Mouse (Mus musculus): ENCODE results near the gene Hadhb. TPM values are rescaled to one million over a fixed set of nuclear protein-coding genes. Genes with fewer than 3 reads are reported as not detected.

Gene Hadhb
- total and polyA plus RNA-seq, 3 experiments, result 69.5 to 118 (median 78.3) TPM

DNA sequence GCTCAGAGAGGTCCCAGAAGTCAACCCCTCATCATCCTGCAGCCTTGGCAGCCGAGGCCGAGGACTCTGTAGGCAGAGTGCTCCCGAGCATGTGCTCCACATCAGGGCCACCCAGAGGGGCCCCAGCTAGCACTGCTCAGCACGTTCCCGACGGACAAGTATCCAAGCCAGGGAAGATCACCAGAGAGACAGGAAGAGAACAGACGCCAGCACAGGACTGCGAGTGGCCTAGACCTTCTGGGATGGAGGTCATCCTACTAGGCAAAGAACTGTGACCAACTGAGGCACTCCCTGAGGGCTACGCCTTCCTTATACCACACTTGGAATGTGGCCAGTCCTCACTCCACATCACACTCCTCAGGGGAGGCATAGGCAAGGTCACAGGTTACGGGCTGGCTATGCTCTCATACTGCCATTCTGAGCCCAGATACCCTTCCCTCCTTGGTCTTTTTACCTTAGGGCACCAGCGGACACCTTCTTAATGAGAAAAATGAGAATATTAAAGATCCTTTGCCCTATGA, 19.3 kb upstream of the Hadhb start:
- Histone ChIP-seq H3K79me2 (replicated peaks; ENCODE audit: control insufficient read depth, extremely low read depth, insufficient read depth, poor library complexity, severe bottlenecking) (no peaks in the 10 kb centered on the region), H3K4me3 (replicated peaks in 1 of 3; ENCODE audit: low read depth in 2 of 3, low read length in 2 of 3, poor library complexity in 1 of 3) (no peak overlapping the region), H3K4me2 (ENCODE audit: insufficient read depth, low read depth, poor library complexity, severe bottlenecking) (no peak overlapping the region), H3K9ac (ENCODE audit: insufficient read depth, low read depth) (no peak overlapping the region), H3K9me3 (replicated peaks; ENCODE audit: low read length) (no peaks in the 10 kb centered on the region), H3K27me3 (replicated peaks) (no peaks in the 10 kb centered on the region), H3K4me1 (ENCODE audit: control insufficient read depth in 1 of 2, insufficient read depth in 2 of 2) (peaks cover 5 to 24% of the 10 kb centered on the region in 2 experiments), H3K36me3 (replicated peaks in 1 of 2; ENCODE audit: control insufficient read depth in 1 of 2, insufficient read depth in 1 of 2, low read length in 1 of 2) (peaks cover 49 to 77% of the 10 kb centered on the region in 2 experiments), H3K27ac (ENCODE audit: insufficient read depth, low read depth) (no peak overlapping the region)
- dilution Hi-C loops (cut with MboI; ENCODE audit: extremely low pct_ligation_motif_present, extremely low pct_unique_long_range_greater_than_20kb, low sequenced_read_pairs), result no loop called here
- in situ Hi-C loops (cut with MboI; ENCODE audit: low pct_ligation_motif_present, low pct_unique_long_range_greater_than_20kb, low sequenced_read_pairs), result no loop called here
- TF ChIP-seq RAD21 (IDR thresholded peaks at IDR 0.05; ENCODE audit: low read depth, low read length) (no peak), JUND (conservative IDR thresholded peaks at IDR 0.05; ENCODE audit: low read depth, low read length) (no peak), MAZ (IDR thresholded peaks at IDR 0.05; ENCODE audit: low read depth, low read length) (no peak), USF2 (conservative IDR thresholded peaks at IDR 0.05; ENCODE audit: low read depth, low read length) (no peak), MEF2A (IDR thresholded peaks at IDR 0.05; ENCODE audit: borderline replicate concordance, low read depth, low read length) (no peak), PAX5 (IDR thresholded peaks at IDR 0.05; ENCODE audit: low read length) (no peak), BHLHE40 (IDR thresholded peaks at IDR 0.05; ENCODE audit: low read depth, low read length) (no peak), SIN3A (IDR thresholded peaks at IDR 0.05; ENCODE audit: low read length) (no peak)
- no peak for DNase-seq (ENCODE audit: extremely low read depth)

DNA sequence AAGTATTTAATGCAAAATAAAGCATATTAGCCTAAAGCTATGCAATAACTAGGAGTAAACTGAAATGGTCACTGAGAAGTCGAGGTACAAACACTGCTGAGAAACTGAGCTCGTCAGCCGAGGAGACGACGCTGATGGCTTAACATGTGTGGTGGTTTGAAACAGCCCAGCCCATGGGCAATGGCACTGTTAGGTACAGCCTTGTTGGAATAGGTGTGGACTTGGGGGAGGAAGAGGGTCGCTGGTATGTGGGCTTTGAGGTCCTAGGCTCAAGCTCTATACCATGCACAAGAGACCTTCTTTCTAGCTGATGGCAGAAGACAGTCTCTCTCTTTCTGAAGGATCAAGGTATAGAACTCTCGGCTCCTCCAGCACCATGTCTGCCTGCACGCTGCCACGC, 17.8 kb upstream of the Hadhb start:
- DNase-seq (ENCODE audit: extremely low read depth), result no peak
- in situ Hi-C loops (cut with MboI; ENCODE audit: low pct_ligation_motif_present, low pct_unique_long_range_greater_than_20kb, low sequenced_read_pairs), result no loop called here
- H3K4me1 ChIP-seq (ENCODE audit: control insufficient read depth in 1 of 2, insufficient read depth in 2 of 2), result peaks cover 5 to 24% of the 10 kb centered on the region in 2 experiments
- dilution Hi-C loops (cut with MboI; ENCODE audit: extremely low pct_ligation_motif_present, extremely low pct_unique_long_range_greater_than_20kb, low sequenced_read_pairs), result no loop called here
- no peaks in the 10 kb centered on the region for H3K9me3 ChIP-seq (replicated peaks; ENCODE audit: low read length)
- H3K79me2 ChIP-seq (replicated peaks; ENCODE audit: control insufficient read depth, extremely low read depth, insufficient read depth, poor library complexity, severe bottlenecking), result no peaks in the 10 kb centered on the region
- no peak overlapping the region for H3K9ac ChIP-seq (ENCODE audit: insufficient read depth, low read depth)
- H3K4me2 ChIP-seq (ENCODE audit: insufficient read depth, low read depth, poor library complexity, severe bottlenecking), result no peak overlapping the region
- no peak overlapping the region for H3K4me3 ChIP-seq (replicated peaks in 1 of 3; ENCODE audit: low read depth in 2 of 3, low read length in 2 of 3, poor library complexity in 1 of 3)
- H3K27ac ChIP-seq (ENCODE audit: insufficient read depth, low read depth), result no peak overlapping the region
- no peaks in the 10 kb centered on the region for H3K27me3 ChIP-seq (replicated peaks)
- TF ChIP-seq JUN (IDR thresholded peaks at IDR 0.05; ENCODE audit: insufficient read depth, low read depth, low read length), result no peak
- no peak for TF ChIP-seq ELF1 (IDR thresholded peaks at IDR 0.05; ENCODE audit: low read depth, low read length)
- TF ChIP-seq HCFC1 (IDR thresholded peaks at IDR 0.05; ENCODE audit: low read depth, low read length), result no peak
- no peak for TF ChIP-seq USF2 (conservative IDR thresholded peaks at IDR 0.05; ENCODE audit: low read depth, low read length)
- TF ChIP-seq KAT2A (IDR thresholded peaks at IDR 0.05; ENCODE audit: insufficient replicate concordance, low read length), result no peak
- TF ChIP-seq RAD21 (IDR thresholded peaks at IDR 0.05; ENCODE audit: low read depth, low read length), result no peak
- no peak for TF ChIP-seq CHD2 (IDR thresholded peaks at IDR 0.05; ENCODE audit: low read length)
- TF ChIP-seq EP300 (IDR thresholded peaks at IDR 0.05; ENCODE audit: low read length), result no peak
- TF ChIP-seq POLR2A (IDR thresholded peaks at IDR 0.05; ENCODE audit: low read depth, low read length), result no peak
- no peak for TF ChIP-seq ZKSCAN1 (IDR thresholded peaks at IDR 0.05; ENCODE audit: borderline replicate concordance, low read depth, low read length)
- TF ChIP-seq MXI1 (IDR thresholded peaks at IDR 0.05; ENCODE audit: low read depth, low read length), result no peak
- TF ChIP-seq USF1 (IDR thresholded peaks at IDR 0.05; ENCODE audit: low read depth, low read length), result no peak
- TF ChIP-seq GABPA (IDR thresholded peaks at IDR 0.05; ENCODE audit: insufficient replicate concordance, low read depth, low read length), result no peak
- no peak for TF ChIP-seq ZC3H11A (IDR thresholded peaks at IDR 0.05; ENCODE audit: low read depth, low read length)
- no peak for TF ChIP-seq SMC3 (IDR thresholded peaks at IDR 0.05; ENCODE audit: low read depth, low read length)
- no peak for TF ChIP-seq POLR2AphosphoS2 (IDR thresholded peaks at IDR 0.05; ENCODE audit: low read depth, low read length)
- H3K36me3 ChIP-seq (replicated peaks in 1 of 2; ENCODE audit: control insufficient read depth in 1 of 2, insufficient read depth in 1 of 2, low read length in 1 of 2), result peaks cover 43 to 80% of the 10 kb centered on the region in 2 experiments
